Mouse (Mus musculus): ENCODE results near the gene Mpzl1. TPM values are rescaled to one million over a fixed set of nuclear protein-coding genes. Genes with fewer than 3 reads are reported as not detected.

Gene Mpzl1
- polyA plus RNA-seq, 1 experiment from 2014 or later: 157 TPM

DNA sequence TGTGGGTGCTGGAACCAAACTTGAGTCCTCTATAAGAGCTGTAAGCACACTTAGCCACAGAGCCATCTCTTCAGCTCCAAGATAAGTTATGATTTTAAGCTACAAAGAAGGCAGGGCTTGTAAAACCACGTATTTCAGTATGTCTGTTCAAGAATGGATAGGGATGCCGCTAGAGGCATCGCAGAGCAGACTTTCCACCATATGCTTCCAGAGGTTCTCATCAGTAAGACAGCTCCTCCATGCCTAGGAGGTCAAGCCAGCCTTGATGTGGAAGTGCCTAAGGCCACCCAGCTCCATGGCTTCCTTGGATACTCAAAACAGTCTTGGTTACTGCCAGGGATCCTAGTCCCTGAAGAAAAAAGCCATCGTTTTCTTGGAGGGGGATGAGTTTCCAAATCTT is 10.8 kb upstream of the Mpzl1 start:
- ATAC-seq (ENCODE audit: insufficient read depth, low FRiP score, low TSS enrichment): no peak
- DNase-seq (ENCODE audit: low spot score): no peak
- no peak overlapping the region for H3K27ac ChIP-seq (ENCODE audit: low read depth, low read length)
- 79% methylated on average over 4 of the region's 4 CpGs for WGBS
- H3K9ac ChIP-seq (ENCODE audit: low read length): no peak overlapping the region
- H3K4me2 ChIP-seq (ENCODE audit: low read depth): no peak overlapping the region
- no peak overlapping the region for H3K4me3 ChIP-seq (ENCODE audit: low read depth, low read length)
- no peaks in the 10 kb centered on the region for H3K27me3 ChIP-seq (ENCODE audit: control insufficient read depth, insufficient read depth, low read length)
- H3K4me1 ChIP-seq (ENCODE audit: control insufficient read depth, insufficient read depth, low read length): no peaks in the 10 kb centered on the region
- no peaks in the 10 kb centered on the region for H3K36me3 ChIP-seq (ENCODE audit: control insufficient read depth, insufficient read depth, low read length)
- no peaks in the 10 kb centered on the region for H3K9me3 ChIP-seq (ENCODE audit: control insufficient read depth, low read length)

DNA sequence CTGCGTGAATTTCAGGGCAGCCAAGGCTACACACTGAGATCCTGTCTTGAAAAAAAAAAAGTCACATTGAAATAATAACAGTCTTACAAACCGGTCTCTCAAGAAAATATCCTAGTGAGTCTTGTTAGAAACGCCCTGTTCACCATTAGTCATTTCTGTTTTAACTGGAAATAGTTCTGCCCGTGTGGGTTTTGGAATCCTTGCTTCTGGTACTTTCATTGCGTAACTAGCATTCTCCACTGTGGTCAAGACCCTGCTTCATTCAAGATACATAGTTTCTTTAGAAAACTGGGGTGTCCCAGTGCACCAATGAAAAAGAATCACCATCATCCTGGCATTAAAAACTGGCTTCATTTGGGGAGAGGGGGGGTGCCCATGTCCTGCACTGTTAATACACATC is 9.4 kb upstream of the Mpzl1 start:
- DNase-seq (ENCODE audit: low spot score) (no peak), ATAC-seq (ENCODE audit: insufficient read depth, low FRiP score, low TSS enrichment) (no peak)
- Histone ChIP-seq H3K36me3 (ENCODE audit: control insufficient read depth, insufficient read depth, low read length) (no peaks in the 10 kb centered on the region), H3K9me3 (ENCODE audit: control insufficient read depth, low read length) (no peaks in the 10 kb centered on the region), H3K4me2 (ENCODE audit: low read depth) (no peak overlapping the region), H3K9ac (ENCODE audit: low read length) (no peak overlapping the region), H3K27me3 (ENCODE audit: control insufficient read depth, insufficient read depth, low read length) (no peaks in the 10 kb centered on the region), H3K4me3 (ENCODE audit: low read depth, low read length) (no peak overlapping the region), H3K4me1 (ENCODE audit: control insufficient read depth, insufficient read depth, low read length) (no peaks in the 10 kb centered on the region), H3K27ac (ENCODE audit: low read depth, low read length) (no peak overlapping the region)
- 80% methylated on average over 5 of the region's 5 CpGs for WGBS

DNA sequence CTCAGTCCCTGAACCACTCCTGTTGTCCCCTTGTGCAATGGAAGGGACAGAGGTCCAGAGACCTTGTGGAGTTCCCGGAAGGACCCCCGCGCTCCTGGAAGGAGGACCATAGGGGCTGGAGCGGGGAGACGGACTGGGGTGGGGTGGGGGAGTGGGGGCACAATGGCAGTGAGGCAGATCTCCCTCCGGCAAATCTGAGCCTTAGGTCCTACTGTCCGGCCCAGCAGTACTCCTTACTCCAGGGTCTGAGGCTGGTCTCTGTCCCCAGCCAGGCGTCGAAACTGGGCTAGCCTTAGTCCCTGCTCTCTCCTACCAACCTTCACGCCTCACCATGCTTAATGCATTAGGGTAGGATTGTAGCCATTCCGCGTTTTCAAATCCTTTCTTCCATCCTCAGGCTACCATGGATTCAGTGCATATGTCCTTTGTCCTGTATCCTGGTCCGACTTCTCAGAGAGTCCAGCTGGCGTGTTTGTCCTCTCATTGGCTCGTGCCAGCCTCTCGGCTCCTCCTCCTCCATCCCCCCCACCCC is 8.5 kb upstream of the Mpzl1 start:
- peak overlapping the region; percentile 90 for H3K27ac ChIP-seq (ENCODE audit: low read depth, low read length)
- WGBS: 0% methylated on average over 16 of the region's 16 CpGs

DNA sequence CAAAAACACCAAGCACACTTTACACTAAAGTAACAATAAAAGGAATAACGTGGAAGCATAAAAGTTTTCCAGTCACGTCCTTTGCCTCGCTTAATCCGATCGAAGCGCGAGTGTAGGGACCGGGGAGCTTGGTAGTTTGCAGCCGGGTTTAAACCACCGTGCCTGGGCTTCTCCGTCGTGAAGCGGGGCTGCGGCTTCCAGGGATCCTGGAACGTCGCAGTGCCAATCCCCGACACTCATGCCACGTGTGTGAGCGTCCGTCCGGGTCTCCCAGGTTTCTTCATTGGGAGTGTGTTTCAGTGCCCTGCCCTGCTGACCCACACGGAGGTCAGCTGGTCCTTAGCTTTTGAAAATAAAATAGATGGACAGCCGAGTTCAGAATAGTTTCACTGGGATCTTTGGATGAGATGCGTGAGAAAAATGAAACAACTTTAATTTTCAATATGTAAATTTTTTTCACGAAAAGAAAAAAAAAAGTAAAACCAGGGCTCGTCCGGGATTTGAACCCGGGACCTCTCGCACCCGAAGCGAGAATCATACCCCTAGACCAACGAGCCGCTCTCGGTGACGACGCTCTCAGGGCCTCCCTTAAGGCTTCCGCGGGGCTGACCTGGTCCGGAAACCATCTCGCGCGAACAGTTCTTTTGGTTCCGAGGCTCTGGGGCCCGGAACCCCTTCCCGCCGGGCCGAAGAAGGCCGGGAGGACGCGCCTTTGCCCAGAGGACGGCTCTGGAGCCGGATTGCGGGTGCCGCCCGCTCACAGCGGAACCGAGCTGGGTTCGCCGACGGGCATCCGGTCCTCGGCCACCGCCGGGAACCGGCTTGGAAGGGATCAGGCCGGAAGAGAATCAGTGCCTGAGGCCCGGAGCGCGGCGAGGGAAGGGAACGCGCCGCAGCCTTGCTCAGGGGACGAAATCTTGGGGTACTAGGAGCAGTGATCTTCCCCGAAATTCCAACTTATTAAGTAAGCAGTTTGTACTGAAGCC is 7.7 kb upstream of the Mpzl1 start:
- H3K4me3 ChIP-seq (ENCODE audit: low read depth, low read length): peak overlapping the region; percentile 75
- H3K4me2 ChIP-seq (ENCODE audit: low read depth): peak overlapping the region; percentile 55
- no peaks in the 10 kb centered on the region for H3K4me1 ChIP-seq (ENCODE audit: control insufficient read depth, insufficient read depth, low read length)
- peak overlapping the region; percentile 94 for H3K9ac ChIP-seq (ENCODE audit: low read length)
- H3K27me3 ChIP-seq (ENCODE audit: control insufficient read depth, insufficient read depth, low read length): no peaks in the 10 kb centered on the region
- no peaks in the 10 kb centered on the region for H3K9me3 ChIP-seq (ENCODE audit: control insufficient read depth, low read length)
- no peaks in the 10 kb centered on the region for H3K36me3 ChIP-seq (ENCODE audit: control insufficient read depth, insufficient read depth, low read length)
- DNase-seq (ENCODE audit: low spot score): peak; percentile 89
- peak overlapping the region; percentile 90 for H3K27ac ChIP-seq (ENCODE audit: low read depth, low read length)
- peak; percentile 79 for ATAC-seq (ENCODE audit: insufficient read depth, low FRiP score, low TSS enrichment)
- under 1% methylated on average over 75 of the region's 75 CpGs for WGBS

More for the DNA sequence above, 8.5 kb upstream of the Mpzl1 start:
- peak overlapping the region; percentile 94 for H3K9ac ChIP-seq (ENCODE audit: low read length)
- no peaks in the 10 kb centered on the region for H3K27me3 ChIP-seq (ENCODE audit: control insufficient read depth, insufficient read depth, low read length)
- no peaks in the 10 kb centered on the region for H3K9me3 ChIP-seq (ENCODE audit: control insufficient read depth, low read length)
- H3K36me3 ChIP-seq (ENCODE audit: control insufficient read depth, insufficient read depth, low read length): no peaks in the 10 kb centered on the region
- DNase-seq (ENCODE audit: low spot score) (peak; percentile 76), ATAC-seq (ENCODE audit: insufficient read depth, low FRiP score, low TSS enrichment) (peak; percentile 83)
- no peaks in the 10 kb centered on the region for H3K4me1 ChIP-seq (ENCODE audit: control insufficient read depth, insufficient read depth, low read length)
- H3K4me3 ChIP-seq (ENCODE audit: low read depth, low read length): peak overlapping the region; percentile 75
- H3K4me2 ChIP-seq (ENCODE audit: low read depth): peak overlapping the region; percentile 55

DNA sequence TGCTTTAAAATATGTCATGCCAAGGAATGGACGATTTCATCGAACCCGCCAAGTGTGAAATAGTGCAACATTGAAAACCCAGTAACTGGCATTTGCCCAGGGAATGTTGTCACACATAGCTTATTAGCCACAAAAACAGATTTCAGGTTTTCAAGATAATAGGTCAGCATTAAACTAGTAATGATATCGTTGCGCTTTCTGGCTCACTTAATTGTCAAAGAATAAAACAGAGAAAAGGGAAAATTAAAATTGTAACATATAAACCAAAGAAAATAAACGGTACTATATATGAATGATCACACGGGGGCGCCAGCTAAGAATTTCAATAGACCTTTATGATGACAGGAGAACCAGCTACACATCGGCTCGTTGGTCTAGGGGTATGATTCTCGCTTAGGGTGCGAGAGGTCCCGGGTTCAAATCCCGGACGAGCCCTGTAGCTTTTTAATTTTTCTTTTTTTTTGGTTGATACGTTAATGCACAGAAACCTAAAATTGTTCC is 7.0 kb upstream of the Mpzl1 start:
- Histone ChIP-seq H3K9ac (ENCODE audit: low read length) (peak overlapping the region; percentile 54), H3K9me3 (ENCODE audit: control insufficient read depth, low read length) (no peaks in the 10 kb centered on the region), H3K4me3 (ENCODE audit: low read depth, low read length) (peak overlapping the region; percentile 75), H3K4me2 (ENCODE audit: low read depth) (peak overlapping the region; percentile 25; the same call in 1 of the 2 replicates), H3K27me3 (ENCODE audit: control insufficient read depth, insufficient read depth, low read length) (no peaks in the 10 kb centered on the region), H3K27ac (ENCODE audit: low read depth, low read length) (no peak overlapping the region), H3K4me1 (ENCODE audit: control insufficient read depth, insufficient read depth, low read length) (no peaks in the 10 kb centered on the region), H3K36me3 (ENCODE audit: control insufficient read depth, insufficient read depth, low read length) (no peaks in the 10 kb centered on the region)
- WGBS: 6% methylated on average over 16 of the region's 16 CpGs
- DNase-seq (ENCODE audit: low spot score) (peak; percentile 72), ATAC-seq (ENCODE audit: insufficient read depth, low FRiP score, low TSS enrichment) (peak; percentile 52; the same call in 1 of the 2 replicates)

DNA sequence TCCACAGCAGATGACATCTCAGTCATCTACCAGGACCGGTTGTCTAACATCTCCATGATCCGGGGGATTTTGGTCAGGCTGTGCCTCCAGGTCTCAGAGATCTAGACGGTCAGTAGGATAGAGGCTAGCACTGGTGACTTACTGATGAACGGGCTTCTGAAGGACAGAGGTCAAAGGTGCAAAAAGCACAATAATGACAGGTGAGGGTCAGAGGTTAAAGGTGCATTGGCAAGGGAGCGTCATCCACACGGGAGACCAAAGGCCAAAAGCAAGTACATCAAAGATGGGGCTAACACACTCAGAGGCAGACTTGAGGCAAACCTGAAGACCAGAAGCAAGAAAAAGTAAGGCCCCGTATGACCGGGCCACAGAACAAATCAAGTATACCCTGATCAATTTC is 2.0 kb upstream of the Mpzl1 start:
- Histone ChIP-seq H3K27ac (ENCODE audit: low read depth, low read length) (no peak overlapping the region), H3K4me2 (ENCODE audit: low read depth) (no peak overlapping the region), H3K4me1 (ENCODE audit: control insufficient read depth, insufficient read depth, low read length) (peaks cover 3% of the 10 kb centered on the region; the same call in 1 of the 2 replicates), H3K9ac (ENCODE audit: low read length) (no peak overlapping the region), H3K36me3 (ENCODE audit: control insufficient read depth, insufficient read depth, low read length) (no peaks in the 10 kb centered on the region), H3K27me3 (ENCODE audit: control insufficient read depth, insufficient read depth, low read length) (no peaks in the 10 kb centered on the region), H3K4me3 (ENCODE audit: low read depth, low read length) (no peak overlapping the region), H3K9me3 (ENCODE audit: control insufficient read depth, low read length) (no peaks in the 10 kb centered on the region)
- ATAC-seq (ENCODE audit: insufficient read depth, low FRiP score, low TSS enrichment) (no peak), DNase-seq (ENCODE audit: low spot score) (no peak)
- 83% methylated on average over 8 of the region's 8 CpGs for WGBS

DNA sequence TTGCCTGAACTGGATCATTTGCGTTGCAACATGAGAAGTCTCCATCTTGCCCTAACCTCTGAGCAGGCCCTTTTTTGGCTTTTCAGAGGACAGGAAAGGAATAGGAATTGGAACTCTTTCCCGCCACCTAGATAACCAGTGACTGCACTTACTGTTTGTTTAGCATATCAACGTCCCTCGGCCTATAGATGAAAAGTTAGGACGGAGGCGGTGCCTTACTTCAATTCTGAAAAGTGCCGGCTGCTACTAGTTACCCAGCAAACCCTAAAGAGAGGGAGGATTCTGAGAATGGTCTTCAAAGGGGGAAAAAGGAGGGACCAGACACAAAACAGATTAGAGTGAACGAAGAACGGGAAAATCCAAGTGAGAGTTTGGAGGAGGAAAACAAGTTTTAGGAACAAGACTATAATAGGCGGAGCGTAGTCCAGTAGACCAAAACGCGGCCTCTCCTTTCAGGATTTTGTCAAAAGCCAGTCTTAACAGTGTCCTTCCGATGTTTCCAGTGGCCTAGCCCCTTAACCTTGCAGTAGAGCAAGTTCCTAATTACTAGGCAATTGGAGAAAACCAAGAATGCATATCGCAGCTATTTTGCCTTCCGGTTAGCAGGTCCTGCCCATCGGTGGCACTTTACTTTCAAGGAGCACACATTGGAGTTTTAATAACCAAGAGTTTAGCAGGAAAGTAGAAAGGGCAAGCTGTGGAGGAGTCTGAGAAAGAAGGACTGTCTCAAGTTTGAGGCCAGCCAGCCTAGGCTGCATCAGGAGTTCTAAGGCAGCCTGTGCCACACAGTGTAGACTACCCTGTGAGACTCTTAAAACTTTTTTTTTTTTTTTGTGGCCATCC is 938 bp upstream of the Mpzl1 start:
- 30% methylated on average over 17 of the region's 17 CpGs for WGBS
- Histone ChIP-seq H3K9ac (ENCODE audit: low read length) (peak overlapping the region; percentile 50; the same call in 1 of the 2 replicates), H3K9me3 (ENCODE audit: control insufficient read depth, low read length) (no peaks in the 10 kb centered on the region), H3K27me3 (ENCODE audit: control insufficient read depth, insufficient read depth, low read length) (no peaks in the 10 kb centered on the region), H3K4me3 (ENCODE audit: low read depth, low read length) (peak overlapping the region; percentile 77), H3K36me3 (ENCODE audit: control insufficient read depth, insufficient read depth, low read length) (no peaks in the 10 kb centered on the region), H3K4me1 (ENCODE audit: control insufficient read depth, insufficient read depth, low read length) (peaks cover 3% of the 10 kb centered on the region; the same call in 1 of the 2 replicates), H3K4me2 (ENCODE audit: low read depth) (peak overlapping the region; percentile 73), H3K27ac (ENCODE audit: low read depth, low read length) (peak overlapping the region; percentile 95)
- ATAC-seq (ENCODE audit: insufficient read depth, low FRiP score, low TSS enrichment) (no peak), DNase-seq (ENCODE audit: low spot score) (no peak)

DNA sequence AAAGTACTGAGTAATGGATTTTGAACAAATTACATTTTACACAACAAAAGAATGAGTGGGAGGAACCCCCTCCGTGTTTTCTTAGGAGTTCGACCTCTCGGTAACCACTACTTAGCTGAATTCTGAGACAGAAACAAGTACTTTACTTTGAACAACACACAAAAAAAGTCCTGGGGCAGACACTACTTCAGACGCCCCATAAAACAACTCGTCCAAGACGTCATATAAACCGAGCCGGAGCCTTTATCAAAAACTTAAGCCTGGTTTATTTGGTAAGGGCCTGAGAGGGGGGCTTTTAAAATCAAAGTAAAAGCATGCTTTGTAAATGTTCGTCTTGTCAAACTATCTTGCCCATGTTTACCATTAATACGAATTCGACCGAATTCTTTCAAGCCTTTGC is 993 bp downstream of the Mpzl1 start:
- no peak for ATAC-seq (ENCODE audit: insufficient read depth, low FRiP score, low TSS enrichment)
- peaks cover 10% of the 10 kb centered on the region; the same call in 1 of the 2 replicates for H3K4me1 ChIP-seq (ENCODE audit: control insufficient read depth, insufficient read depth, low read length)
- no peak overlapping the region for H3K27ac ChIP-seq (ENCODE audit: low read depth, low read length)
- DNase-seq (ENCODE audit: low spot score): no peak
- H3K4me2 ChIP-seq (ENCODE audit: low read depth): peak overlapping the region; percentile 73
- H3K4me3 ChIP-seq (ENCODE audit: low read depth, low read length): peak overlapping the region; percentile 77
- H3K9ac ChIP-seq (ENCODE audit: low read length): peak overlapping the region; percentile 88
- no peaks in the 10 kb centered on the region for H3K27me3 ChIP-seq (ENCODE audit: control insufficient read depth, insufficient read depth, low read length)
- no peaks in the 10 kb centered on the region for H3K36me3 ChIP-seq (ENCODE audit: control insufficient read depth, insufficient read depth, low read length)
- H3K9me3 ChIP-seq (ENCODE audit: control insufficient read depth, low read length): no peaks in the 10 kb centered on the region
- 3% methylated on average over 12 of the region's 12 CpGs for WGBS

Data from neural tube, embryonic 11.5 days (tissue).